Mouse (Mus musculus): ENCODE results near the gene Ankrd33b.

Gene Ankrd33b

GRCm38 (mm10) chr15:31262361-31262760 is 105.2 kb downstream of the Ankrd33b start:
- DNase-seq, result no peak

- DNase-seq, result no peak
These were observed 106.4 kb downstream of the Ankrd33b start for GRCm38 (mm10) chr15:31261094-31261493.

DNA sequence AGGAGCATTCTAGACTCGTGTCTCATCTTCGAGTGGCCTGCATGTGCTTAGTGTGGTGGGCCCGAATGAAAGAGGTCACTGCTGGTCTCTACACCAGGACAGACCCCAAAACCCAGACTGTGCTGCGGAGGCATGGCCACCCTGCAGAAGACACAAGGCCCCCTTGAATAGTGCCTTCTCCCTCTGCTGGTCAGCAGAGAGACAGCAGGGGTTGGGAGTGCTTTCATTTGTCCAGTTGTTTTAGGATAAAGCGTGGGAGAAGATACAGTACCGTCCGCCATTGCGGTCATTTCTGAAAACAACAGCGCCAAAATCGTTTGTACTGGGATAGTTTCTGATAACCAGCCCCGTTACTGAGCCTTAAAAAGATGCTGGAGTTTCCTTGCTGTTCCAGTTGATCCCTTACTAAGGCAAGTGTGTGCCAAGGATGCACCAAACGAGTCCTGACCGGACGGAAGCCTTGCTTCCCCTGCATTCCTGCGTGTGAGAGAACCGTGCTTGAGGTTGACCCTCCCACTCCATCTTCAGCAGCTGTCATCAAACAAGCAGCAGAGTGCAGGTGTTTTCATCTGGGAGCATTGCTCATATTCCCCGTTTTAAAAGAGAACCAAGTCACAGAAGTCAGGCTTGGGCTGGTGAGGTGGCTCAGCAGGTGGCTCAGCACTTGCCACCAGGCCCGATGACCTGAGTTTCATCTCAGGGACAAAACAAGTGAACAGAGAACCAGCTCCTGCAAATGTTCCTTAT is 108.7 kb downstream of the Ankrd33b start:
- DNase-seq, result no peak

- DNase-seq, result no peak
These were observed 109.4 kb downstream of the Ankrd33b start for GRCm38 (mm10) chr15:31258029-31258692.

DNA sequence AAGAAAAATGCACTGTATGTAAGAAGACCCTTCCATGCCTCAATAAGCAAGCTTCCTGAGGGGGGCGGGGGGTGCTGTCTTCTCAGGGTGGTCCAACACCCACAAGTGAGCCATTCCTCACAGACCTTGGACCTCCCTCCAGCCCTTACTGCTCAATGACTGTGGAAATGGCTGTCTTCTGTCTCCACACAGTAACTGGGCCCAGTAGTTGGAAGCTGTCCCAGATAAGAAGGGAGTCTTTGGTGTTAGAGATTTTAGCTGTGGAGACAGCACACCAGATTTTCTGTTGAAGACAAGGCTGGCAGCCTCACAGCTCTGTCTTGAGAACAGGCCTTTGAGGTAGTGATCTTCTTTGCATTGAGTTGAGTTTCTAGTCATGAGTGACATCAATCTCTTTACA is 110.2 kb downstream of the Ankrd33b start:
- DNase-seq, result no peak

GRCm38 (mm10) chr15:31255762-31256161 is 111.8 kb downstream of the Ankrd33b start:
- no peak for DNase-seq

DNA sequence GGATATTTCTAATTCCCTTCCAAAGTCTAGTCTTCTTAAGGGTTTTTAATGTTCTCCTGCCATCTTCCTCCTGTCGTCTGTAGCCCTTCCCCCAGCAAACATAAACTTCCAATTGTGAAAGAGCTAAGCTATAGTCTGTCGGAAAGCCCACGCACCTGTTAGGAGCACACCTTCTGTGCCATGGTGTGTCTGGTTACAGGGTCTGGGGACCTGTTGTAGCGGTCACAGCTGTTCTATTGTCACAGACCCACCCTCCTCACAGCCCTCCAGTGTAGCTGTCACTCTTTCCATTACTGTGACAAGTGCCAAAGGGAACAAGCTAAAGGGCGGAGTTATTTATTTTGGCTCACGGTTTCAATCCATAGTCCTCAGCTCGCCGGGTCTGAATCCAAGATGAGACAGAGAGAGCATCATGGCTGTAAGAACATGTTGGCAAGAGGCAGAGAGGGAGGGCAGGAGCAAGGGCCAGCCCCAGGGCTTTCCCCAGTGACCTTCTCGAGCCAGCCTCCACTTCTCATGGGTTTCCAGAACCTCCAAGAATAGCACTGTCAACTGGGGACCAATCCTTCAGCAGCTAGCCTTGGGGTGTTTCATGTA is 112.5 kb downstream of the Ankrd33b start:
- DNase-seq, result no peak

DNA sequence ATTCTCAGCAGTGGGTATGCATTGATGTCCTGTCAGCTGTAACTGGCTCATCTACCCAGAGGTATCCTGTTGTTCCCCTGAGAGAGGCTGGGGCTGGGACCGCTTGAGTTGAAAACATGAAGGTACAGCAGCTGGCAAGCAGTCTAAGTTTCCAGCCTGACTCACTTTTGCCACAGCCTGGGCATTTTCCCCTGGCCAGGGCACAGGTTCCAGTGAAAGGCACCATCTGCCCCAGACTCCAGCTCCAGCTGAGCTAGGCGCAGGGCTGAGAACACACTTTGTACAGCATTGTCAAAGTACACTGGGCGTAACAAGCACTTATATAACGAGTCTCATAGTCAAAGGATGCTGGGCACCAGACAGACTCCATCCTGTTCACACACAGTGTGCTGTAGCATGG is 113.6 kb downstream of the Ankrd33b start:
- no peak for DNase-seq

- DNase-seq, result no peak
These were observed 114.1 kb downstream of the Ankrd33b start for GRCm38 (mm10) chr15:31253380-31253779.

DNA sequence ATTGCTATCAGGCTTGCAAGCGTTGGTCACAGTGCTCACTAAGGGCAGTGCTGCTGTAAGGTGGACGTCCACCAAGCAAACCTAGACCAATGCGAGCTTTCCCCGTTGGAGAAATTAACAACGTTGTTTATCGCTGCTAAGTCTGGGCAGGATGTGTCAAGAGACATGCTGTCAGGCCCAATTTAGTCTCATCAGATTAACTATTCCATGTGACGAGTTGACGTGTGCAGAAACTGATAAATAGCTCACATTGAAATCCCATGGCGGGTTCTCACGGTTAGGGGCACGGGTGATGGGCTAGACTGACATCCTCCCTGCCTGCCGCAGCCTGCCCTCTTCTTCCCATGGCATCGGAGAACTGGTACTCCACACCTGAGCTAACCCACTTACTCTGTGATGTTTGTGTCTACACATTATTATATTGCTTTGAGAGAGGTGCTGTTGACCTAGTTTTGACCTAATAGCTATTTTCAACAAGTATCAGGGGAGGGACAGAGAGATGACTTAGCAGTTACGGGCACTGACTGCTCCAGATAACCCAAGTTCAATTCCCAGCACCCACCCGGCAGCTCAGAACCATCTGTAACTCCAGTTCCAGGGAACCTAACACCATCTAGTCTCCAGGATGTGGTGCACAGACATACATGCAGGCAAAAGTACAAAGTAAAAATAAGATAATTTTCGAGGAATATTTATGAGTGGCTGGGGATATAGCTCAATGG is 114.8 kb downstream of the Ankrd33b start:
- no peak for DNase-seq

DNA sequence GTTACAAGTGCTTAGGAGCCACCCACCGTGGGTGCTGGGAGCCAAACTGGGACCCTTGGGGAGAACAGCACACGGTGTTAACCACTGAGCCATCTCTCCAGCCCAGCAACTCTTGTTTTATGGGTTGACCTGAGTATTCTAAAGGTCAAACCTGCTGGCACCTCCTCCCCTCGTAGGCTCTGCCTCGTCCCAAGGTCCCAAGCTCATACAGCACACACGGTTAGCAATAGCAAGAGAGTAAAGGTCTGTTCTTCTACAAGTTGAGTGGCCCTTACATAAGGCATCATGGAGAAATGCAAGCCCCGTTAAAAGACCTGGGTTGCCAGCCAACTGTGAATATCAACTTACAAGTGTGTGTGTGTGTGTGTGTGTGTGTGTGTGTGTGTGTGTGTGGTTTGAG is 116.3 kb downstream of the Ankrd33b start:
- DNase-seq, result no peak

DNA sequence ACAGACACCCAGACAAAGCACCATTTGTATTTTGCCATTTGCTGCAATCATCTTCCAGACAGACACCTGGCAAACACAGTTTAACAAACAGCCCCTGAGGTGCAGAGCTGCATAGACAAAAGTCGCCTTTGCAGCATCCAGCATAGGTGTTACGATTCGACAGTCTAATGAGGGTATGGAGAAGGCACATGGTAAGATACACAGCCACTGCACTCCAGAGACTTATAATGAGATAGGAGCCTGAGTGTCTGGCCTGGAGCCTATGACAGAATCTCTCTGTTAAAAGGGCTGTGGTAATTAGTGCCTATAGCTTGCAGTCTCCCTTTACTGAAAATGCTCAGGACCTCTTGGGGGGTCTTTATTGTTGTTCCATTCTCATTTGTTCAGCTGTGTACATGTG is 116.8 kb downstream of the Ankrd33b start:
- DNase-seq, result no peak

- no peak for DNase-seq
These were observed 117.5 kb downstream of the Ankrd33b start for GRCm38 (mm10) chr15:31250027-31250426.

DNA sequence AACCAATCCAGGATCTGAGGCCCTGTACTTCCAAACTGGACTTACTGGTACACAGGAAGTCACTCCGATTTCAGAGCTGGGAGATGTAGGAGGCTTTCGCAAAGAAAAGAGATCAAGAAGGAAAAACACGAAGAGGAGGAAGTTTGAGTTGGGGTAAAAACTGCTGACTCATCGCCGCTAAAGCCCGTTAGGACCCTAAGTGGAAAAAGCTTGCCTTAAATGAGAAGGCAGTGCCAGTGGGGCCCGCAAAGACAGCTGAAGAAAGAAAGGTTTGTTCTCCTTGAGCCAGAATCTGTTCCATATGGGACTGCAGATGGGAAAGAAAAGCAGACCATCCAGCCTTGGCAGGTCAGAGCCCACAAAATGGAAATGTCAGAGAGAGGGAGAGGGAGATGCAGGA is 118.6 kb downstream of the Ankrd33b start:
- no peak for DNase-seq

DNA sequence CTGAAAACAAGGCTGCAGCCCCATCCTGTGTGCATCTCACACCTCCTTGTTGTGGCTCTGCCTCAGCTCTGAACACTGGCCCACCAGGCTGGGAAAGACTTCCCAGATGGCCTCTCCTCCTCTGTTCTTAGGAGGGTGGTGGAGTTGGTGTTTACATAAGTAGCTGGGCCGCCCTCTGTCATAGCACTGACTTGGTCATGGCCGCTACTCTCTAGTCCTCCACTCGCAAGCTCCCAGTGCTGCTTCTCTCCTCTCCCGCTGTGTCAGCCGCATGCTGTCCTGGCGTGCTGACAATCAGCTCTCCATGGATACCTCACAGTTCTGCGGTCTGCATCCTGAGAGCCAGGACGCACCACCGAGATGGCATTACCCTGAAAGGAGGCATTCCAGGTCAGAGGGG is 120.5 kb downstream of the Ankrd33b start:
- no peak for DNase-seq

DNA sequence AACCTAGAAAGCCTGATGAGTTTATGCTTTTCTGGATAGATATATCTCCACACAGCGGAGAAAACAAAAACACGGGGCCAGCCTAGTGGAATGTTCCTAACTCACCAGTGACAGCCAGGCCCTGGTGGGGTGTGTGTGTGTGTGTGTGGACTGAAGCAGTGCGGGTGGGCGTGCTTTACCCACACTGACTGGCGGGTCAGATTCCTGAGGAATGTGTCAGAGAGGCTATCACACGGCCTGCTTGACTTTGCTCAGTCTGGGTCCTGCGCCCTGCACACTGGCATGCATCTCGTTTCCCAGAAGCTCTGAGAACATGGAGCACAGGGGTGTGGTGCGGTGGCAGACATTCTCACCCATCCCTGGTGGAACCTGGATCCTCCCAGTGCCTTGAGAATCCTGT is 121.6 kb downstream of the Ankrd33b start:
- DNase-seq, result no peak

DNA sequence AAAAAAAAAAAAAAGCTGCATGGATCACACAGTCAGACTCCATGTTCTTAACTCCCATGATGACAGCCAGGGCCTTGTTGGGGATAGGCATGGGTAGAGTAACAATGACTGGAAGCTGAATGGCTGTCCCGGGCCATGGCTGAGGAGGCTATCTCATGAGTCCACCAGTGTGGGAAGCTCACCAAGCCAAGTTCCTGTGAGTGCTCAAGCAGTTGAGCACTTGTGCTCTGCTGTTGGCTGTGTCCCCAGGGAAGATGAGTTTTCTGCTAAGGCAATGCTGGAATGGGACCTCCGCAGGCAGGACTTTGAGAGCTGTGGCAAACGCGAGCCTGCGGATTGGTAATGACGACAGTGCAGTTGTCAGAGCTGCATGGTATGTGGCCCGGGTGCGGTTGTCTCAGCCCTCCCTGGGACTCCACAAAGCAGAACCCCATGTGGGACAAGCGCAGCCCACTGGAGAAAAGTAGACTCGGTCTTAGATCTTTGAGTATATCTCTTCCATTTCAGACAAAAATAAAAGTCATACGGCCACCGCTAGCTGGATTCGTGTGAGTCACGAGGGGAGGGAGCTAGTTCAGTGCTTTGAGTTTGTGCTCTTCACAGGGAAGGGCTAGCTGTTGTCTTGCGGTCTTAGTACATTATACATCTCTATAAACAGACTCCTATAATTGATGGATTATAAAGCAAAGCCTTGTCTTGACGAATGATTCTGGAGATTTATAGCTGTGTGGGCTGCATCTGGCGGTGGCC is 122.7 kb downstream of the Ankrd33b start:
- DNase-seq, result no peak

DNA sequence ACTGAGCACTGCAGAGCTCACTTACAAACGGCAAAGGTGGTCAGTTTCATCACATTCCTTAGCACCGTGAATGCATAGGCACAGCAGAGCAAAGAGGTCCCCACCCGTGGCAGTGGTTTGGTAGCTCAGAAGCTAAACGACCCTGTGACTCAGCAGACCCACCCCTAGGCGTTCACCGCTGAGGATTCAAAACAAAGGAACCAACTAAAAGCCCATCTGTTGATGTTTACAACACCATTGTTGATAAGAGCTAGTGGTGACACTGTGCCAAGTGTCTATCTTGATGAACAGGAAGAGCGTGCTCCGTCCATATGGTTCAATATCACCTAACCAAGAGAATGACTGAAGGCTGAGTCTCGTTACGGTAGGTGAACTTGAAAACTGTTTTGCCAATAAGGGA is 124.3 kb downstream of the Ankrd33b start:
- no peak for DNase-seq

Data from liver (tissue).